Mouse (Mus musculus) ovary, postnatal 14 days (tissue): ENCODE results near the gene Luzp2.
"Not testable (repeated sequence)": the region's sequence is repeated elsewhere in the genome, so short reads cannot be mapped to it uniquely, and the experiment has no call there.

Experiments
- DNase-seq: peaks from one replicate; pipeline ENCODE4 v3.0.0; 2022; ENCODE audit warnings: low spot score

The Luzp2 gene

DNA sequence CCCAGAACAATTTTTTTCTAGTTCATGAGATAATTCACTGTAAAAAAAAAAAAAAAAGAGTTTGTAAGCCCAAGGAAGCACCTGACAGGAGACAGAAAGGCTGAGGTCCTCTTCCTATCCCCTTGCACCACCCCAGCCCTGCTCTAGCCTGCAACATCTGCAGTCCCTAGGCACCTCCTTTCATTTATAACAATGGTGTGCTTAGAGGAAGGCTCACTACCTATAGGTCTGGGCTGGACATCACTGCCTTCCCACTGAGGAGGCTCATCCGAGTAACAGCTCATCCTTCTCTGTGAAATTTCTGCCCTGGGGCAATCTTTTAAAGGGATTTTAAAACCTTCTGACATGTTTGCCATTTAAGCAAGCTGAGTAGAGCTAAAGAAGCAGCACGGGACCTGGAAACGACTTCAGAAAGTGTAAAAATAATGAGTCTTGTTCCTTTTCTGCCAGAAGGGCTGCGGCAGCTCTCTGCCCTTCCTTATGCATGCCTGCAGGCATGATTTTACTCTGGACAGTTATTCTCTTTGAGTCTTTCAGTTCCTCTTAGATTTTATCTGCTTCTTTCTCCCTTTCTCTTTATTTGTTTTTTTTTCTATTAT is 174.0 kb downstream of the Luzp2 start:
- no peak for DNase-seq

DNA sequence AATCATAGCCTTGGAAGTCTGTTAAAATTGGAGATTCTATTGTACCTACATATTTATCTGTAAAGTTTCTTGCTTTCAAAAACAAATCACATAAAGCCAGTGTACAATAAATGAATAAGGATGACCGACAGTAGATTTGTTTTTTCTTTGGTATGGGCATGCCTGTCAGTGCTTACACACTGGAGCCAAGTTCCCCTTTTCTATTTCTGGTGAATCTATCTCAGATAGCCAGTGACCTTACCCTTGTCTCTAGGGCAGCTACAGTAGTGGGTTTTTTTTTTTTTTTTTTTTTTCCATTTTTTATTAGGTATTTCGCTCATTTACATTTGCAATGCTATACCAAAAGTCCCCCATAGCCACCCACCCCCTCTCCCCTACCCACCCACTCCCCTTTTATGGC is 298.6 kb downstream of the Luzp2 start:
- not testable (repeated sequence) for DNase-seq

DNA sequence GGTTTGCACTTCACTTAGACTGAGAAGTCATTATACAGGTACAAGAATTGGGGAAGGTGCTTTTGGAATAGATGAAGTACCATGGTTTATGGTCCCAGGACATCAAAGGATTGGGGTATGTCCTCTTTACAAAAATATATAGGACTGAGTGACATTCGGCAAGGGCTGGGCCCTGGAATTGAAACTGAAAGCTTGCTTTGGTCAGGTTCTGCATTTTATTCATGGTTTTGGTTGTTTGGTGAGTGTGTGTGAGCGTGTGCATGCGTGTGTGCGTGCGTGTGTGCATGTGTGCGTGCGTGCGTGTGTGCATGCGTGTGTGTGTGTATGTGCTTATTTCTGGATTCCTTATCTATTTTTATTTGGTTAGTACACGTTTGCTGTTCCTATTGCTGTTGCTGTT is 353.6 kb downstream of the Luzp2 start:
- no peak for DNase-seq

DNA sequence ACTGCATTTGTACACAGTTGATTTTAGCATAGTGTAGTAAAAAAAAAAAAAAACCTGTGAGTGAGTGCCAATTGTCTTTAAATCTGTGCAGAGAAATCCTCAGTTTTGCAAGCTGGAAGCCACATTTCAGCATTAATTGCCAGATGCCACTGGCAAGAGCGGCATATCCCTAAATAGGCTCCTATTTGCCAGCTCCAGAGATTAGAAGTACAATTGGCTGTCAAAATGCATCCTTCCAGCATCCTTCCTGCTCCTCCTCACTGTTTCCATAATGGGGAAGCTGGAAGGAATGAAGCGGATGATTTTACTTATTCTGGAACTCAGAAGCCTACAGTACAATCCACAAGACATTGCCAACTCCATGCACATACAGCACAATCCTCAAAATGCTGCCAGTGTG is 354.2 kb downstream of the Luzp2 start:
- DNase-seq: no peak

DNA sequence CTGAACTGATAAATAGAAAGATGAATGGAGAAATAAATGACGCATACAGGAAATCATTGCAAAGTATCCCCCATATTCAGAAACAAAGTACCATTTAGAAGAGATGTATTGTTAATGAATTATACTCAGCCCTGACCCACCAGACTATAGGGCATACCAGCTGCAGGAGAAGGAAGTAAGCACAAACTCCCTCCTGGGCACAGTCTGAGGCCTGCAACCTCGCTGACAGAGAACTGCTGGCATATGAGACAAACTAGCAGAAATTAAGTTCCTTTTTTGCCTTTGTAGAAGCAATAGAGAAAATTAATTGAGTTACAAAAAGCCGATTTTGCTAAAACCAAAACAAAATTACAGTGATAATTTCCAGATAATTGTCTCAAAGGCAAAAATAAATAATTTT is 355.4 kb downstream of the Luzp2 start:
- DNase-seq: no peak

DNA sequence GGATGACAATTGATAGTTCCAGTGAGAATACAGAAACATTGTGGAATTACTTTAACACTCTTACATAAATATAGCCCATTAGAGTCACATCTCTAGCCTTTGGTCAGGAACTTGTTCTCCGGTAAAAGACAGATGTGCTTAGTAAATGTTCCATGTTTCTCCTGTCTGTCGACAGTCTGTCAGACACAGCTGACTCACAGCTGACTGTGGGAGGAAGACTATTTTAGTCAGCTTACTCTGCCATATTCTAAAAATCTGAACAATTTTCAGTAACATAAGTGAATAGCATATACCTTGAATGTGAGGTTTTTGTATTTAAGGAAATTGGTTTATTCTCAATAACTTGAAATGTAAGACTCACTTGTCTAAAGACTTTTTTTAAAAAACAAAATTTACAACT is 363.5 kb downstream of the Luzp2 start:
- no peak for DNase-seq

DNA sequence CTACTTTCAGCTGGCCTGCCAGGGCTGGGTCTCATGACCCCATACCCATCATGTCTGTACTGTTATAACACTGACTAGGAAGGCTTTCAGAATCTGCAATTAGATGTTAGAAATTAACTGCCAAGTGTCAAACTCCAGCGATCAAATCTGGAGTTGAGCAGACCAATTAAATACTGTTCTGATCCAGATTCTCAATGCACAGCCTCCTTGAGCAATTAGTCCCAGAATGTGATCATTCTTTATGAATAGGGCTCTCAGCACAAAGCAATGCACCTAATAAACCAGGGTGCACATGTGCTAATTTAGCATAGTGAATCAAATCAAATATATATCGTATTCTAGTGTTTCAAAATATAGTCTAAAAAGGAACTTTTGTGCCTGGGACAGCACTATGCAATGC is 387.7 kb downstream of the Luzp2 start:
- no peak for DNase-seq

DNA sequence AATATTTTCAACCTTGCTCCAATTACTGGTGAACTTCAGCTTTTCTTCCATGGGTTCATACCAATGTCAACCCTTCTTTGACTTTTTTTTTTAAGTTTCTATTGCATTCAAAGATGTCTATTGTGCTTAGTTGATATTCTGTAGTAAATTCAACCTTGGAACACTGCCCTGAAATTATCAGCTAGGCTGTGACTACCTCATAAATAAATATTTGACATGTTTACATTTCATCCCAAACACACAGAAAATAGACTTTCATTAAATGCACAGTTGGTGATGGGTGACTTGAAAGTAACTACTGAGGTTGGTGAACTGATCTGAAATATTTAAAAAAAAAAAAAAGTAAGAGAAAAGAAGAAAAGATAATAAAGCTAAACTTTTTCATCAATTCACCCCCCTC is 394.1 kb downstream of the Luzp2 start:
- no peak for DNase-seq
